Mouse (Mus musculus) adipocyte (in vitro differentiated cells): ENCODE measurements around the gene Cdc42se1.
A peak's percentile ranks its signal among the peaks of the same experiment; 100 is the strongest.
"Not testable (repeated sequence)": the region's sequence is repeated elsewhere in the genome, so short reads cannot be mapped to it uniquely, and the experiment has no call there.

ENCODE experiments used
- DNase-seq: peaks from one replicate; pipeline ENCODE4 v3.0.0-alpha.2; 2016; ENCODE audit warnings: low spot score

Cdc42se1 gene

DNA sequence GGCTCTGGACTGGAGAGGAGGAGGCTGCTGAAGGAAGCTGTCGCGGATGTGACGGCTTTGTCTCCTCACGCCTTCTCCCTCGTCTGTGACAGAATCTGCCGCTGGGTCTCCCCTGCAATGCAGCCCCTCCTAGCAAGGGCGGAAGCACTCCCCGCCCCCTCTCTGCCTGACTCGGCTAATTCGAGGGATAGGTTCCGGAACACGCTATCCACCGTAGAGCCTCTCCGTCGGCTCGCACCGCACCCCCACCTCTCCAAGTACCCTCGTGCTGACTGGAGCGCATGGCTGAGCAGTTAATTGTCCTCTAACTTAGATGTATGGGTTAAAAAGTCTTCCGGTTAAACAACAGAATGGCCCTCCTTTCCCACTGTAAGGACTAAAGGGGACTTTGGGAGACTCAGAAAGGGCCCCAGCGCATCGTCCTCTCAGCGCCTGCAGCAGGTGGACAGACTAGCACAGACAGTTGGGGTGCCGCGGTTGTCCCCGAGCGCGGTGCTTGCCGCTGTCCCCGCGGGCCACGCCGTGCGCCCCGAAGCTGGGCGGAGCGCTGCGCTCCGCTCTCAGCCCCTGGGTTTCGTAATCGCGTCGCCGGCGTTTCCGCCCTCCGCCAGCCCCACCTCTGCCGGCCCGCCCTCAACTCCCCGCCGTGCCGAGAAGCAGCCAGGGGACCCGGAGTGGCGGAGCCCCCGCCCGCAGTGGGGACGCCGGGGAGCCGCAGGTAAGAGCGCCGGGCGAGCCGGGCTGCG is at the start of gene Cdc42se1:
Gene Cdc42se1, plus strand, starts transcription at position 585 of the 746 bp plus-strand sequence.
- DNase-seq: peak; percentile 77

DNA sequence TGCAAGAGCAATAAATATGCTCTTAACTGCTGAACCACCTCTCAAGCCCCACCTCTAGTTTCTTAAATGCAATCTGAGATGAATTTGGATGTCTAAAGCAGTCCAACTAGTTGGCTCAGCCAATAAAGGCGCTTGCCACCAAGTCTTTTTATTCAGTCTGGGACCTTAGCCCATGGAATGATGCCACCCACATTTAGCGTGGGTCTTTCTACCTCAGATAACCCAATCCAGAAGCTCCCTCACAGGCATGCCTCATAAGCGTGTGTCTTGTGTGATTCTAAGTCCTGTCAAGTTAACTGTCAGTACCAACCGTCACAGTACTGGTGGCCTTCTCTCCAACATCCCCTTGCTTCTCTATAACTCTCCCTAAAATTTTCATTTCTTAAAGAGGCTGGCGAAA is 49.6 kb upstream of the Cdc42se1 start:
- DNase-seq: no peak

DNA sequence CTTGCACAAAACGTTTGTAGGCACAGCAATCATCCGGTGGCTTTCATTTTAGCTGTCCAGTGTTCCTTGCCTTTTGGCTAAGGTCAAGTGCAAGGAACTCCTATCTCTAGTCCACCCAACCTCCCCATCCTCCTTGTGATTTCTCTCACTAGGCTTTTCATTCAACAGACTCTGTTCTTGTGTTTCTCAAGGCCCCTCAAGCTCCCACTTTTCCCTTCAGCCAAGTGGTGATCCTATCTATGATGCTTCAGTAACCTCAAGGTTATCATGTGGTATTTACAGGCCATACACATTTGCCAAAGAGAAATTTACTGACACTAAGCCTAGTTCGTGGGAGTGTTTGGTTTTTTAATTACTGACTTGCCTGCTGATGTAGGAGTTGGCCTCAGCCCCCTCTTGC is 48.6 kb upstream of the Cdc42se1 start:
- no peak for DNase-seq

DNA sequence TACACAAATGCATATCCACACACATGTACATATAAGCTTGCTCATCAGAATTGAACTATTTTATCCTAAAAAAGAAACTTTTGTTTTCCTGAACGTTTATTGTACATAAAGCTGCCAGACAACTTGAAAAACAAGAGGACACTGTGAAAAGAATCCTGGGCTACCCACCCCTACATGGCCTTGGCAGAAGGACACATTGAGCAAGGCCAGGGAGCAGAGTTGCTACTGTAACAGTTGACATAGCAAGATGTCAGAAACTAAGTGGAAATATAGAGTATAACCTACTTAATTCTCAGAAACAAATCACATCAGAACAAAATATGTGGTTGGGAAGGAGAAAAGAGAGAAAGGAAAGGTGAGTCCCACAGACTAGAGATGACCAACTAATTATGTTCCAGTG is 46.7 kb upstream of the Cdc42se1 start:
- no peak for DNase-seq

DNA sequence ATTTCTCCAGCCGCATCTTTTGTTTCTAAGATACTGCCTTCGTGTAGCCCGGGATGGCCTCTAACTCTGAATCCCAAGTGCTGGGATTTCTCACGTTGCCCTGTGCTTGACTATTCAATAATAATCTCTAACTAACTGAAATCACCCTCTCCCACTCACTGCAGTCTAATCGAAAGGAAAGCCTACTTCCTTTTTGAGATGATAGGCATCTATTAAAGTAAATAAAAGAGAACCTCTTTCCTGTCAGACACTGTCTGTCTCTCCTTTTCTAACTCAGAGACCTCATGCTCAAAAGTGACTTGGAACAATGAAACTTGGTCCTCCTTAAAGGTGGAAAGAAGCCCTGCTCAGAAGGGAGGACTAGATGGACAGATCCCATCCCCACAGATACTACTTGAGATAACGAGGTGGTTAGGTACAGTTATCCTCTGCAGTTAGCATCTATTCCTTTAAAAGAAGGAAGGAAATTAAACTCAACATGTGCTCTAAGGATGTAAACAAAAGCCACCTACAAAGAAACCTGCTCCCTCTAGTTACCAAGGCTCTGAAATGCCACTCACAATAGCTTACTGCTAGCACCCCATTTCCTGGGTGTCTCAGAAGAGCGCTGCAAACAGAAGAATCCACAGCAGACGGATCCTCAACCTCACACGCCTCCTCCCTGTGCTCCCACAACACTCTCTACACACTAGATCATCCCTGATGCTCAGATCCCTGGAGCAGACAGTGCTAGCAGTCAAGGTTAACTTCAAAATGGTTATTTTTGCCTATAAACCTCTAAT is 43.5 kb upstream of the Cdc42se1 start:
- DNase-seq: no peak

DNA sequence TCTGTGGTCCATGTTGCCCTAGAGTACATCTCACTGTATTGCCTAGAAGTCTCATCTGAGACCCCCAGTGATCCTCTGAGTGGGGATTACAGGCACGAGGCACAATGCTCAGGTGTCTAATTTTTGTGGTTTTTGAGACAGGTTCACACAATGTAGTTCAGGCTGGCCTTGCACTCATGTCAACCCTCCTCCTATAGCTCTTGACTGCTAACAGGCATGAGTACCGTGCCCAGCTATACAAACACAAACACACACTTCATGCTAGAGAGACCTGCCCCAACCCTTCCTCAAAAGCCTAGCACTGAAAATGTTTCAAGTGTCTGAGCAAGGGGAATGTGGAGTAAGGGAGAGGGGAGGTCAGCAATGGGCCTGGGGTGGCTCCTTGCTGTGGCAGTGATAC is 42.4 kb upstream of the Cdc42se1 start:
- DNase-seq: no peak

DNA sequence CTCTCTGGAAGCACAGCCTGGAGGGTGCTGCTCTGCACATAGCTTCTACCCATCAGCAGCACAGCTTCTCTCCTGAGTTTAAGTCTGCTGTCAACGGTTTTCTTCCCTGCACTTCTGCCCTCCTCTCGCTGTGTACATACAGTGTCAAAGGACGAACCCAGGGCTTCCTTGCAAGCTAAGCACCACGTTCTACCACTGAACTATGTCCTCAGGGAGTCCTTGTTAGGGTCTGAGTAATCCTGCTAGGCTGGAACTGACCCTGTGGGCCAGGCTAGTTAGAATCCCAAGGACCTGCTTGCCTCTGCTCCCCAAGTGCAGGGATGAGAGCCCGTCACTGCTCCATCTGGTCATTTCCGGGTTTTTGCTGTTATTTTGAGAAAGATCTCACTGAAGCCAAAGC is 41.6 kb upstream of the Cdc42se1 start:
- no peak for DNase-seq

DNA sequence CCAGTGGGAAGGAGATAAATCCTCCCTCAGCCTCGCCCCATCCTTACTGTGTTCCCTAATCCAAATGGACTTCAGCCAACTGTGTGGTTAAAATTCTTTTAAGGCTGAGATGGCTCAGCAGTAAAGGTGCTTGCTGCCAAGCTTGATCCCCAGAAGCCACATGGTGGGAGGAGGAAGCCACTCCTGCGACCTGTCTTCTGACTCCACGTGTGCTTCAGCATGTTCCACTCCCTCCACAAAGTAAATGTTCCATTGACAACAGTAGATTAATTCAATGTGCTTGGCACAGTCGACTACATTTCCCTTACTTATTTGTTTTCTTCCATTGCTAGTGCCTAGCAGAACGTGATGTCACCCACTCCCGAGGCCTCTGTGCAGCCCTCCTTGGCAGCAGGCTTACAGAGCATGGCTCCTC is 33.8 kb upstream of the Cdc42se1 start:
- peak; percentile 22 for DNase-seq

DNA sequence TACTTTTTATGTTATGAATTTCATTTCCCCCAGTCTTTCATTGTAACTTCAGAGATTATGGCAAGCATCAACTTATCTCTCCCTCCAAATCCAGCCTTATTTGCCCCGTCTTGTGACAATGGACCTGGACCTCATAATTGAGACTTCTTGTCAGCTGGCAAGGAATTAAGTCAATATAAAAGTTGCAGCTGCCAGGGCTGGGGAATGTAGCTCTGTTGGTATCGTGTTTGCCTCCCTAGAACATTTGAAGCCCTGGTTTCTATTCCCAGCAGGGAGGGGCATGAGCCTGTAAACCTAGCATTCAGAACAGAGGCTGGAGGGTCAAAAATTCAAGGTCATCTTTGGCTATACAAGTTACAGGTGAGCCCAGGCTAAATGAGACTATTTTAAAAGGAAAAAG is 32.8 kb upstream of the Cdc42se1 start:
- DNase-seq: no peak

DNA sequence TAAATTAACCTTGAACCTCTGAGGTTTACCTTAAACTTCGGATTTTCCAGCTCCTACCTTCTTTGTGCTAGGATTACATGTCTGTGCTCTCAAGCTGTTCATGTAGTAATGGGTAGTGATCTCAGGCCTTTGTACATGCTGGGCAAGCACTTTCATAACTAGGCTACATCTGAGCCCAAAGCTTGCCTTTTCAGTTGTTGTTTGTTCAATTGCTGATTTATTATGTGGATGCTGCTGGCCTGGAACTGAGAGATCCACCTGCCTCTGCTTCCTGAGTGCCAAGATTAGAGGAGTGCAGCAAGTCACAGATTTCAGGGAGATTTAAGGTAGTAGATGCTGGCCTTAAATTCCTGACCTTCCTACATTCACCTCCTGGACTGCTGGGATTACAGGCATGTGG is 29.4 kb upstream of the Cdc42se1 start:
- no peak for DNase-seq

DNA sequence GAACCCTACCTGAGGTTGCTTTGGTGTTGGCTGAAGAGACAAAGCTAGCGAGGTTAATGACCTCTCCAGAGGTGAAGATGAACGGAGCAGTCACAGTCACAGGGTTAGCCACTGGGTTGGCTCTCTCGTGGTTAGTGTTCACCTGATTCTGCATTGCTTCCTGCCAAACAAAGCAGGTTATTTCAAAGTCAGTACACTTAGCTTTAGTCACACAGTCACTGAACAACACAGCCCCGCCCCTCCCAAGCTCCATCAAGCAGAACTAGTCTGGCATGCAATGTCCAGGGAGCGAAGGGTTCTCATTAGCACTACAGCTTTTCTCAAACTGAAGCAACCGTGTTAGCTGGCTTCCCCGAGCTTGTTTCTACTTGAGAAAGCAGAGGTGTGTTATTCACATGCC is 28.4 kb upstream of the Cdc42se1 start:
- no peak for DNase-seq

DNA sequence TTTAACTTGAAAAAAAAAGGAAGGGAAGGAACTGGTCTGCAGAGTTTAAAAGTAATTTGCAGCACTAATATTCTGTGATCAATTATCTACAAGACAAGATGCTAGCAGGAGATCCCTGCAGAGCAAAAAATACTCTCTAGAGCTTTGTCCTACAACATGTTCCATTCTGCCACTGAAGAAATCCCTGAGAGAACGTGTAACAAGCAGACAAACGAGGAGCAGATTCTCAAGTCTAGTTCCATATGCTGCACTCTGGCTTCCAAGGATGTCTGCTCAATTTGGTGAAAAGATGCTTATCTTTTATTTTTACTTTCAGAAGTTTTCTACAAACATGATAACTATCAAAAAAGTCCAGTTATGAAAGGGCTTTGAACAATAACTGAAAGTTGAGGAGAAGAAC is 28.0 kb upstream of the Cdc42se1 start:
- DNase-seq: no peak

DNA sequence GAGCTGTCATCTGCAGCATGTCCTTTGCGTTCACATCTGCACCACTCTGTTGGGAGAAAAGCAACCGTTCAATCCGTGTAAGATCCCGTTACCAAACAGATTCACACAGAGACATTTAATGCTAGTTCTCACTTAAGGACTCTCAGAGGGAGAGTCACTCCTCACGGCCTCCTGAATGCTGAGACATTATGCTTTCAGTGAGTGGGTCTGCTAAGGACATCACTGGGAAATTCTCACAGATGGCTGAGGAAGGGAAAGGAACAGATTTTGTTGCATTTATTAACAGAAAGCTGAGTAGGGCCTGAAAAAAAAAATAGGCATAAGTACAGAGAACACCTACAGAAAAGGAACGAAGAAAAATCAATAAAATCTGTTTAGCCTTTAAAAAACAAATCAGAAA is 24.7 kb upstream of the Cdc42se1 start:
- no peak for DNase-seq

DNA sequence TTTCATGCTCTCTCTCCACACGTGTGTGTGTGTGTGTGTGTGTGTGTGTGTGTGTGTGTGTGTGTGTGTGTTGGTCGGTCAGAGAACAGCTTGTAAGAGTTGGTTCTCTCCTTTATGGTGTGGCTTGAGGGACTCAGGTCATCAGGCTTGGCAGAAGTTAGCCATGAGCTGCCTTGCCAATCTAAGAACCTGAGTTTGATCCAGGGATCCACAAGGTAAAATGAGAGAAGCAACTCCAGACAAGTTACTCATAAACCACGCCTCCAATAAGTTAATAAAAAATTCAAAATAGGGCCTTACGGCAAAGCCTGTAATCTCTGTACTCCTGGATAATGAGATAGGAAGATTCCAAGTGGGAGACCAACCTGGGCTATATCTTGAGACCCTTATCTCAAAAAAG is 20.2 kb upstream of the Cdc42se1 start:
- no peak for DNase-seq

DNA sequence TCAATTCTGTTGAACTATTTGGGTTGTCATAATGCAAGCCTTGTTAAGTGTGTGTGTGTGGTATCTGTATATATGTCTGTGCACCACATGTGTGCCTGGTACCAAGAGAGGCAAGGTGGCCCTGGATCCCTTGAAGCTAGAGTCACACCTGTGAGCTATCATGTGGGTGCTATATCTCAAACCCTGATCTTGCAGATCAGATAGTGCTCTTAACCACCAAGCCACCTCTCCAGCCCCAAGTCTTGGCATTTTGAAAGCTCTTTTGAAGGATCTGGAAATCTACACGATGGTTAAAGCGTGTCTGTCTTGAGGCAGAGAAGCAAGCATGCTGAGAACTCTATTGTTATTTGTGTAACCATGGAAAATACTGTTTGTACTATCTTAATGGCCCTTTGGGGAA is 17.9 kb upstream of the Cdc42se1 start:
- DNase-seq: no peak

DNA sequence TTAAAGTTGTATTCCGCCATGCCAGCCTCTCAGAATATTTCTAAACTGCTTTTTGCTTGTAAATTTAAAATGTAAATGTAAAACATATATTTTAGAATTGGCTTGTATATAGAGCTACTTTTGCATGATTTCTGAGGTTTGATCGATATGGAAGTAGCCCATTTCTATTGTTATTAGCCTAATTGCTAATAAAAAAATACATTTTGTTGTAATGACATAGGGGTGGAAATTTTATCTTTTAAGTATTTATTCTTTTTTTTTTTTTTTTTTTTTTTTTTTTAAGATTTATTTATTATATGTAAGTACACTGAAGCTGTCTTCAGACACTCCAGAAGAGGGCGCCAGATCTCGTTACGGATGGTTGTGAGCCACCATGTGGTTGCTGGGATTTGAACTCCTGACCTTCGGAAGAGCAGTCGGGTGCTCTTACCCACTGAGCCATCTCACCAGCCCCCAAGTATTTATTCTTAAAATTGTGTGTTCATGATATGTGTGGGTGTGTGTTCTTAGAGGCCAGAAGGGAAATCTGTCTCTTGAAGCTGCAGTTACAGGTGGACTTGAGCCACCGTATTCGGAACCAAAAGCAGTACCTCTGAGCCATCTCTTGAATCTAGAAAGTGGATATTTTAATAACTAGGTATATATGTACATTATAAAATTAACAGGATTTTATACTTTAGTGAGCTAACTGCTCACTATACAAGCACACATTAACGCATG is 15.5 kb upstream of the Cdc42se1 start:
- DNase-seq: not testable (repeated sequence)

DNA sequence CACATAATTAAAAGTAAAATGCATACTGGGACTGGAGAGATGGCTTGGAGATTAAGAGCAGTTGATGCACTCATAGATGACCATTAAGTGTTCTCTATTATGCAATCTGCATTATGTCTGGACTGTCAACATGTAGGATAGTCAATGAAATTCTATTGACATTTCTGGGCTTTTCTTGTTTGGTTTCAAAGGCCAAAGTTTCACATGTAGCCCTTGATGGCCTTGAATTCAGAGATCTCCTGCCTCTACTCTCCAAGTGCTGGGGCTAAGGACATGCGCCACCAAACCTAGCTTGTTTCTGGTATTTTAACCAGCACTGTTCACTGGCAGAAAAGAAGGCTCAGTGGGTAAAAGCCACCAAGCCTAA is 14.9 kb upstream of the Cdc42se1 start:
- no peak for DNase-seq

DNA sequence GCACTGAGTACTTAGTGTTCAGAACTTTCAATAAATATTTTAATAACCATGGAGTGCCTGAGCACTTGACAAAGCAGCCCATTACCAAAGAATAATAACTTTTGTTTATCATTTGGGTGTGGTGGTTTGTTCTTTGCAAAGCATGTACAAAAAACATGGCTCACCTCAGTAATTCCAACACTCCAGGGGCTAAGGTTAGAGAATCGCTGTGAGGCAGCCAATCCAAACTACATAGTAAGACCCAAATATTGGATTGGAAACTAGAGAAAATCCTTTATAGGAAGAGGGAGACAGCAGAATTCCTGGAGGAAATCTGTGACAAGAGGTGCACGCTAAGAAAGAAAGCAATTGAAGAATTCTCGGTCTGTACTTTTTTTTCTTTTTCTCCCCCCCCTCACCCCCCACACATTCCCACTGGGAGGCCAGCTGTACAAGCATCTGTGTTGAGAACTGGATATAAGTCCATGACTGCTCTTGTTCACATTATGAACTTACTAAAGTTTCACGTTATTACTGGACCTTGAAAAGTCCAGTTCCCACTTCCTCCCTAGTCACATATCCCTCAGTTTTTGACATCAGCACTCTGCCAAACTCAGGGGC is 11.8 kb upstream of the Cdc42se1 start:
- no peak for DNase-seq

DNA sequence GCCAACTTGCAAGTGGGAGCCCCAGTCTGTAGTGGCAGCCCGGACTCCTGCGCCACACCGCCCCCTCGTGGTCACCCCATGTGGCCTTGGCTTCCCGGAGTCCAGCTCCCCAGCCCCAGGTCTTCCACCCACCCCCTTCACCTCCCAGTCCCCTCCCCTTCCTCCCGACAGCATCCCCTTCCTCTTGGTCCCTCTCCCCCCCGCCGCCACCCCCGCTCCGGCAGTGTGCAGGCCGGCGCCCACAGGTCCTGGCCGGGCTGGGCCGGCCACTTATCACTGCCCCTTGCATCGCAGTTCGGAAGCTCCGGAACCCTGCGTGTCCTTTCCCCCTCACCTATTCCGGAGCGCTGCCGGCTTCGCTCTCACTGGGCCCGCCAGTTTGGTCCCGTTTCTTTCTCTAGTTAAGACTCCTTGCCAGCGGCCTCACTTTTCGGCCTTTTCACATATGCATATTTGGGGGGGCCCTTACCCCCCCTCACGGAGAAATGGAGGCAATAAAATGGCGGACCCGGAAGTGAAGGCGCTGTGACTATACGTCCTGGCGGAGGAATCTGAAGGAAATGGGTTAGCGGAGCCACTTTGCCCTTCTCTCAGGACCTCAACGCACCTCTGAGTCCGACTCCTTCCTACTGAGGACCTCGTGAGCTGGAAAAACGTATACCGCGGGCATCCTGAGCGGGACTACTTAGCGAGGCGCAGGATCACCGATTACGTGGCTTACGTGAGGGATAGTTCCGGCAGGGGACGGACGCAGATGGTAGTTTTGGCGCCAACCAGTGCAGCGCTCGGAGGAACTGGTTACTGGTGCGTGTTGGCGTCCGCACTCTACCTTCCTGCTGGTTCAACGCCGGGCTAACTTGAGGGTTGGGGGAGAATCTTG is 11.0 kb upstream of the Cdc42se1 start, which contains the start of gene Gabpb2:
Gene Gabpb2, minus strand, starts transcription at position 662 of the 880 bp plus-strand sequence.
- DNase-seq: peak; percentile 94

DNA sequence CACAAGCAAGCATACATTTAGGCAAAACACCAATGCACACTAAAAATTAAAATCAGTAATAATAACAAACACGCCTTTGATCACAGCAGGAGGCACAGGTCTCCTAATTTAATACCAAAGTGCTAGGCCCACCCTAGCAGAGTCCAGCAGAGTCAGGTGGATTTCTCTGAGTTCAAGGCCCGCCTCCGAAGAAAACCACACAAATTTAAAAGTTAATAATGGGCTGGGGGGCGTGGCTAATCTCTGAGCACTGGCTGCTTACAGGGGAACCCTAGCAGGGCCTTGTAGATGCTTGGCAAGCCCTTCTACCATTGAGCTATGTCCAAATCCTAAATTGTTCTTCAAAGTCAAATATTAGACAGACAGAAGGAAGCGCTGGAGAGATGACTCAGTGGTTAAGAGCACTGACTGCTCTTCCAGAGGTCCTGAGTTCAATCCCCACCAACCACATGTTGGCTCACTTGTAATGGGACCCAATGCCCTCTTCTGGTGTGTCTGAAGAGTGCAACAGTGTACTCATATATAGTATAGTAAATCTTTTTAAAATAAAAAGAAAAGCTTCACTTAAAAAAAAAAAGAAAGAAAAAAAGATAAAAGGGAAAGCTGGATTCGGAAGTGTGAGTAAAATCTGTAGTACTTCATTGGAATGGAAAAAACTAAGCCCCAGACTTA is 9.9 kb upstream of the Cdc42se1 start:
- DNase-seq: no peak

DNA sequence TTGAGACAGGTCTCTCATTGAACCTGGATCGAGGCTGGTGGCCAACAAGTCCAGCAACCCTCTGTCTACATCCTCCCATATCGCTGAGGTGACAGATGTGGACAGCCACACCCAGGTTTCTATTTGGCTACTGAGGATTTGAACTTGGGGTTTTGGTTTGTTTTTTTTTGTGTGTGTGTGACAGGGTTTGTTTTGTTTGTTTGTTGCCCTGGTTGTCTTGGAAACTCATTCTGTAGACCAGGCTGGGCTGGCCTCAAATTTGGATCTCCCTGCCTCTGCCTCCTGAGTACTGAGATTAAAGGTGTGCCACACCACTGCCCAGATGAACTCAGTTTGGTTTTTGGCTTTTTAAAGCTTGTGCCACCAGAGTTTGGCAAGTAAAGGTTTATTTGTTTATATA is 5.5 kb upstream of the Cdc42se1 start:
- DNase-seq: no peak
